Mouse (Mus musculus): ENCODE data around the gene Slc25a21. TPM values are rescaled to one million over a fixed set of nuclear protein-coding genes. Genes with fewer than 3 reads are reported as not detected.

Slc25a21 gene
- polyA plus RNA-seq, 1 experiment from 2014 or later, result 0.25 TPM

DNA sequence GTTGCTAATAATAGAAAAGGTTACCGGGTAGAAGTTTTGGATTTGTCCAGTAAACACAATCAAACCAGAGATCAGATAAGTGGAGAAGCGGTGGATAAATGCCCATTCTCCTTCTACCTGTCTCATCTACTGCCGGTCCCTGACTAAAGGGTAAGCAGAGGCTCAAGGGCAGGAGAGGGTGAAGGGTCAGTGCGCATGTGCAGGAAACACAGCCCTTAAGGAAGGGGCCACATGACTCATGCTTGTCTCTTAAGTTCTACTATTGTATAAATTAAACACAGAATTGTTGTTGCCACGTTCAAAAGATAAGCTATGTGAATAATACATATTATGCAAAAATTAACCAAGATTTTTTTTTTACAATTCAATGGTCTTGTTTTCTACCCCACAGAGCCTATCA, 98.9 kb downstream of the Slc25a21 start:
- no peaks in the 10 kb centered on the region for H3K27me3 ChIP-seq (replicated peaks)
- no peak overlapping the region for H3K4me3 ChIP-seq
- no peak for ATAC-seq (ENCODE audit: low FRiP score, low read depth)
- H3K9ac ChIP-seq, result no peak overlapping the region
- H3K4me1 ChIP-seq, result no peaks in the 10 kb centered on the region
- WGBS, result 95% methylated on average over 5 of the region's 5 CpGs
- H3K4me2 ChIP-seq (replicated peaks), result no peak overlapping the region
- H3K36me3 ChIP-seq, result no peaks in the 10 kb centered on the region
- no peaks in the 10 kb centered on the region for H3K9me3 ChIP-seq
- H3K27ac ChIP-seq, result no peak overlapping the region

DNA sequence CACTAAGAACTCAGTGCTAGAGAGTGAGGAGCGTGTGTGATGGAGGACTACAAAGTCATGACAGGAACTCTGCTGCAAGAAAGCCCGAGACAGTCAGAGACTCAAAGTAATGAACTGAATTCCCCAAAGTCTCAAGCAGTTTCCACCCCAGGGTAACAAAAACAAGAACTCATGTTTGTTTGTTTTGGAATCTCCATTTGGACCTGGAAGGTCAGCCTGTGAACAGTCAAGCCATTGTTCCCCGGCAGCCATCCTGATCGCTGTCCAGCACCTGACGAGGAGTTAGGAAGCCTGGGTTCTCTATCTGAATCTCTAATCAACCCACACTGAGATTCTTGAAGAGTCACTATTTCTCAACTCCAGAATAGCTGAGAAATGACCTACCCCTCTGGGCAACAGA, 104.2 kb downstream of the Slc25a21 start:
- Histone ChIP-seq H3K4me1 (no peaks in the 10 kb centered on the region), H3K36me3 (no peaks in the 10 kb centered on the region), H3K4me3 (no peak overlapping the region), H3K27me3 (replicated peaks) (no peaks in the 10 kb centered on the region), H3K4me2 (replicated peaks) (no peak overlapping the region), H3K9ac (no peak overlapping the region), H3K9me3 (no peaks in the 10 kb centered on the region), H3K27ac (no peak overlapping the region)
- WGBS, result 62% methylated on average over 5 of the region's 5 CpGs
- no peak for ATAC-seq (ENCODE audit: low FRiP score, low read depth)

DNA sequence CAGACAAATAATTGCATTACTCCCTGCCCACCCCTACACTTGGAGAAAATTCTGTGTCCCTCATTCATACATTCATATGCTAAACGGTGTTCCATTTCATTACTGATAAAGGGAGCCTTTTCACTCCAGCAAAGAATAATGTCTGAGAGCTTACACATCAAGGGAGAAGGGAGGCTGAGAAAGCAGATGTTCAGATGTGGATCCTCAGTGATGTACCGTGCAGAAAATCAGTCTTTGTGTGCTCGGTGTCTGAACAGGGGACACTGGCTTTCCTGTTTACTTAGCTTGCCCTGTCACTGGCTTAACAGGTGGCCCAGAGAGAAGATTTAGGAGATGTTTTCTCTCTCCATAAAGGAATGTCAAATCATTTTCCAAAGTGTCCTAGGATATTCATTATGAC, 112.8 kb downstream of the Slc25a21 start:
- Histone ChIP-seq H3K27me3 (replicated peaks) (no peaks in the 10 kb centered on the region), H3K4me3 (no peak overlapping the region), H3K4me2 (replicated peaks) (no peak overlapping the region), H3K9ac (no peak overlapping the region), H3K4me1 (peaks cover 6% of the 10 kb centered on the region; the same call in 1 of the 2 replicates), H3K36me3 (no peaks in the 10 kb centered on the region), H3K9me3 (no peaks in the 10 kb centered on the region), H3K27ac (no peak overlapping the region)
- 4% methylated on average over 3 of the region's 3 CpGs for WGBS
- ATAC-seq (ENCODE audit: low FRiP score, low read depth), result peak; percentile 63; the same call in 1 of the 2 replicates

DNA sequence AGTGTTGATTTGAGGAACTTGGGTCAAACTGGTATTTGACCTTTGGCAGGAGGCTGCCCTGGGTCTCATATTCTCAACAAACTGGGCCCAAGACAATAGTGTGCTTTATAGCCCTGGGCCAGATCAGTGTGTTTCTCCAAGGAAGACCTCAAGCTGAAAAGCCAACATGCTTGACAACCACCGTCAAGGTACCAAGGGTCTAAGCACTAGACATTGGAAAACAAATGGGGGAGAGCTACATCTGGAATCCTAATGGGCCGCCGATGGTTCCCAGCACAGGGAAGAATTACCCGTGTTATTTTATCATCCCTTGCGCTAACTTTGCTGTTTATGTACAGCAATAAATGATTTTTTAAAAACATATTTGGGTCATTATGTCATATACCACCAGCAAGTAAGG, 113.7 kb downstream of the Slc25a21 start:
- Histone ChIP-seq H3K36me3 (no peaks in the 10 kb centered on the region), H3K4me3 (no peak overlapping the region), H3K9ac (no peak overlapping the region), H3K27me3 (replicated peaks) (no peaks in the 10 kb centered on the region), H3K9me3 (no peaks in the 10 kb centered on the region), H3K27ac (no peak overlapping the region), H3K4me1 (peaks cover 6% of the 10 kb centered on the region; the same call in 1 of the 2 replicates), H3K4me2 (replicated peaks) (no peak overlapping the region)
- ATAC-seq (ENCODE audit: low FRiP score, low read depth), result no peak
- WGBS, result 61% methylated on average over 5 of the region's 5 CpGs

DNA sequence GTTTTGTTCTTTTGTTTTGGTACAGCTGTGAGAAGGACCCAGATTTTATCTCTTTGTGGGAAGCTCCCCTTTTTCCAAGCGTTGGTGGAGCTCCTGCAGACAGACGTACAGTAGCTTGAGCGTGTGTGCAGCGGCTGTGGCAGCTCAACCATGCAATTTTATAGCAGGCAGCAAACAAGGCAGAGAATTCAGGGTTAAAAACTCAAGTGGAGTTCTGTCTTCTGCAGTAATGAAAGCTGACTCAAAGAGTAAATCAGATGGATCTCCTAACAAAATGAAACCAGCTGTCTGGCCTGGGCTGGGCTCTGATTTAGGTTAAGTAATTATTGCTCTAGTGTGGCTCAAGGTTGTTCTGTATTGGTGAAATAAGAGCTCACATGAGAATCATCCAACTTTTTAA, 120.7 kb downstream of the Slc25a21 start:
- no peaks in the 10 kb centered on the region for H3K36me3 ChIP-seq
- H3K27me3 ChIP-seq (replicated peaks), result no peaks in the 10 kb centered on the region
- no peaks in the 10 kb centered on the region for H3K9me3 ChIP-seq
- WGBS, result 42% methylated on average over 4 of the region's 4 CpGs
- no peak overlapping the region for H3K9ac ChIP-seq
- no peak overlapping the region for H3K4me2 ChIP-seq (replicated peaks)
- no peak overlapping the region for H3K4me3 ChIP-seq
- H3K4me1 ChIP-seq, result peaks cover 4% of the 10 kb centered on the region; the same call in 1 of the 2 replicates
- no peak overlapping the region for H3K27ac ChIP-seq
- no peak for ATAC-seq (ENCODE audit: low FRiP score, low read depth)

DNA sequence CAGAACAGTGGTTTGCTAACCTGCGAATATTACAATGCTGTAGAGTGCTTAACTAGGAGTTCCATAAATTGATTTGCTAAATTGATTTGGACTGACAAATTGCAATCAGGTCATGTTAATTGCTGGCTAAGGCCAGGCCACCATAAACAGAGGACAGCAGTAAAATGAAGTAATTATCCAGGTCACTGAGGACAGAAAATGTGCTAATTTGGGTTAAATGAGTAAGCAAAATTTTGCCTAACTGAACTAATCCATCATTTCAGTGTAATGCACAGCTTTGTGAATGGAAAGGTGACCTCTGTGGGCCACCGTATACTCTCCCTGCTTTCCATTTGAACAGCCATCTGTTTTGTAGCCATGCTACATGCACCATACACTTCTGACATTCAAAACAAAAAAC, 124.7 kb downstream of the Slc25a21 start:
- peaks cover 14% of the 10 kb centered on the region; the same call in 1 of the 2 replicates for H3K4me1 ChIP-seq
- no peak overlapping the region for H3K27ac ChIP-seq
- ATAC-seq (ENCODE audit: low FRiP score, low read depth), result no peak
- 69% methylated on average over 2 of the region's 2 CpGs for WGBS
- no peak overlapping the region for H3K9ac ChIP-seq
- no peaks in the 10 kb centered on the region for H3K36me3 ChIP-seq
- no peak overlapping the region for H3K4me2 ChIP-seq (replicated peaks)
- H3K27me3 ChIP-seq (replicated peaks), result no peaks in the 10 kb centered on the region
- no peak overlapping the region for H3K4me3 ChIP-seq
- H3K9me3 ChIP-seq, result no peaks in the 10 kb centered on the region

DNA sequence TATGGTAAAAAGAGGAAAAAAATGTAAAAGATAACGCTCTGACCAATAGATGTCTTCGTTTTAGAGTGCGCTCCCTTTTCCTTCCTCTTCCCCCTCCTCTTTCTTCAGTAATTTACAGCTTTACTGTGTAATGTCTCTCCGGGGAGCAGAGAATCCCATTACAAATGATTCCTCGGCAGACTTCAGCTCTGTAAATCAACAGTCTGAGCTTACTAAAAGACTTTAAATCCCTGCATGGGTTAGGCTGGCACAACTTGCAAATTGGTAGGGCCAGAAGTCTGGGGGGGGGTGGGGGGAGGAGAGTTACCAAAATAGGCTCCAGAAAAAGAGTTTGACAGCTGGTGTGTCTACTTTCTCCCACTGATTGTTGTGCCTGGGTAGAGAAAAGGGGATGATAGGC, 128.7 kb downstream of the Slc25a21 start:
- H3K9me3 ChIP-seq, result no peaks in the 10 kb centered on the region
- 12% methylated on average over 5 of the region's 5 CpGs for WGBS
- ATAC-seq (ENCODE audit: low FRiP score, low read depth), result peak; percentile 82
- H3K36me3 ChIP-seq, result no peaks in the 10 kb centered on the region
- H3K4me3 ChIP-seq, result no peak overlapping the region
- H3K4me2 ChIP-seq (replicated peaks), result no peak overlapping the region
- H3K27me3 ChIP-seq (replicated peaks), result no peaks in the 10 kb centered on the region
- H3K4me1 ChIP-seq, result peaks cover 10% of the 10 kb centered on the region; the same call in 1 of the 2 replicates
- no peak overlapping the region for H3K9ac ChIP-seq
- no peak overlapping the region for H3K27ac ChIP-seq

DNA sequence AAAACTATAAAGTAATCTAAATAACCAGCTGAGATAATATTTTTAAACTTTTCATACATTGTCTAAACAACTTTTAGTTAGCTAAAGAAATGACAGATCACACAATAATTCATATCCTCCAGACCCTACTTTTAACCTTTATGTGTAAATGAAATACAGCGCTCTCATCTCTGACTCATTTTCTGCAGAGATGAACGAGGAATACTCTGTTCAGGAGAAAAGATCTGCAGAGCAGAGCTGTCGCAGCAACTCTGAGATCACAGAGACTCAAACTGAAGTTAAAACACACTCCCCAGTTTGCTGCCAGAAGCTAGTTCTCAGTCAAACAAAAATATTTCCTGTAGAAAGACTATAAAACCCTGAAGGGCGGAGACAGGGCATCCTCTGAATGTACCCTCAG, 177.5 kb downstream of the Slc25a21 start:
- no peak for ATAC-seq (ENCODE audit: low FRiP score, low read depth)
- Histone ChIP-seq H3K9me3 (no peaks in the 10 kb centered on the region), H3K4me3 (no peak overlapping the region), H3K27ac (no peak overlapping the region), H3K4me2 (replicated peaks) (no peak overlapping the region), H3K4me1 (no peaks in the 10 kb centered on the region), H3K9ac (no peak overlapping the region), H3K36me3 (no peaks in the 10 kb centered on the region), H3K27me3 (replicated peaks) (no peaks in the 10 kb centered on the region)
- WGBS, result 80% methylated on average over 4 of the region's 4 CpGs

DNA sequence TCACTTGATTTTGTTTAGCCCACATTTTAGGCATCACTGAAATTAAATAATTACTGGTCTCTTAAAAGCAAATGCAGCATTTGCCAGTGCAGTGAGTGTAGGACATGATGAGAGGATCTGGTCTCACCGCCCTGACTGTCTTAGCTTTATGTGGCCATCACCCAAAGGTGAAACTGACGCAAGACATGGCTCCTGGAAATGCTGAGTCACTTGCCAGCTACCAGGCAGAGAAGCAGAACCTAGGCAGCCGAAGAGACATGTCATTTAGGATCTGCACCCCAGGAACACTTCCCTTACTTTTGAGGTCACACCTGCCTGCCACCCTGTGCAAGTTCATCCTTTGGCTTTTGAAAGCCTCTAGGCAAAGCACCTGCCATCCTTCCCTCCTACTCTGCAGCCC, 180.4 kb downstream of the Slc25a21 start:
- no peak overlapping the region for H3K4me3 ChIP-seq
- WGBS, result 88% methylated on average over 3 of the region's 3 CpGs
- ATAC-seq (ENCODE audit: low FRiP score, low read depth), result no peak

DNA sequence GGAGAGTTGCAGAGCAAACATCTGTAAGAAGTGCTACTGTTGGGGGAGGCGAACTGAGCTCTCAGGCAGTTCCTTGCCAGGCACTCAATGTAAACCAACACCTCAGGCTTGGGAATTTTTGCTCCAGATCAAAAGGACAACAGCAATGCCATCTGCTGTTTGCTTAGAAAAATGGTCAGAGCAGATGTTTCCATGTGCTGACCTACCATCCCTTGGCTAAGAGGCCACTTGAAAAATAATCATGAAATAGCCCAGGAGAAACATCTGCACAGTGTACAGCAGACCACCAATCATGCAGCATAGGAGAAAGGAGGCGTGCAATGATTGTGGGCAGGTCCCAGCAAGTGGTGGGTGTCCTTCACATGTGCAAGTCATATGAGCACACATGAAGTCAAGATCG, 180.9 kb downstream of the Slc25a21 start:
- H3K36me3 ChIP-seq, result no peaks in the 10 kb centered on the region
- H3K27ac ChIP-seq, result no peak overlapping the region
- H3K4me3 ChIP-seq, result no peak overlapping the region
- no peaks in the 10 kb centered on the region for H3K9me3 ChIP-seq
- no peak overlapping the region for H3K4me2 ChIP-seq (replicated peaks)
- H3K27me3 ChIP-seq (replicated peaks), result no peaks in the 10 kb centered on the region
- ATAC-seq (ENCODE audit: low FRiP score, low read depth), result no peak
- H3K4me1 ChIP-seq, result no peaks in the 10 kb centered on the region
- H3K9ac ChIP-seq, result no peak overlapping the region
- 76% methylated on average over 3 of the region's 3 CpGs for WGBS

More for the DNA sequence above, 180.4 kb downstream of the Slc25a21 start:
- H3K9ac ChIP-seq, result no peak overlapping the region
- H3K27me3 ChIP-seq (replicated peaks), result no peaks in the 10 kb centered on the region
- no peak overlapping the region for H3K4me2 ChIP-seq (replicated peaks)
- no peak overlapping the region for H3K27ac ChIP-seq
- H3K9me3 ChIP-seq, result no peaks in the 10 kb centered on the region
- no peaks in the 10 kb centered on the region for H3K36me3 ChIP-seq
- H3K4me1 ChIP-seq, result no peaks in the 10 kb centered on the region

DNA sequence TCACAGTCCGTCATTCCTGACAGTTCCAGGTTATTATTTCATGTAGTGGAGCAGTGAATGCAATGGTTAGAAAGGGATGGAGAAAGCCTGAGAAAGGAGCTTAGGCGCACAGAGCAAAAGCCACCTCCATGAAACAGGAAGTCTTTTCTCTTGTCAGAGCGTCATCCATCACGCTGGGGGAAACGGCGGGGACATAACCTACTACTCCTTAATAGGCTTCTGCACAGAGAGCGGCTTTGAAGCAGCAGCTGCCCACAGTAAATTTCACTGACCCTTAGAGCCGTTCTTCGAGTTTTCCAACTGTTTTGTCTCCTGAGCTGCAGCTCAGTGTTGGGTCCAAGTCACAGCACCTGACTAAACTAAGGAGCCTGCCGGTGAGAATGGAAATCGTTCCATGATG, 188.3 kb downstream of the Slc25a21 start:
- H3K27me3 ChIP-seq (replicated peaks), result no peaks in the 10 kb centered on the region
- ATAC-seq (ENCODE audit: low FRiP score, low read depth), result peak; percentile 41; the same call in 1 of the 2 replicates
- H3K4me2 ChIP-seq (replicated peaks), result peak overlapping the region; percentile 37

DNA sequence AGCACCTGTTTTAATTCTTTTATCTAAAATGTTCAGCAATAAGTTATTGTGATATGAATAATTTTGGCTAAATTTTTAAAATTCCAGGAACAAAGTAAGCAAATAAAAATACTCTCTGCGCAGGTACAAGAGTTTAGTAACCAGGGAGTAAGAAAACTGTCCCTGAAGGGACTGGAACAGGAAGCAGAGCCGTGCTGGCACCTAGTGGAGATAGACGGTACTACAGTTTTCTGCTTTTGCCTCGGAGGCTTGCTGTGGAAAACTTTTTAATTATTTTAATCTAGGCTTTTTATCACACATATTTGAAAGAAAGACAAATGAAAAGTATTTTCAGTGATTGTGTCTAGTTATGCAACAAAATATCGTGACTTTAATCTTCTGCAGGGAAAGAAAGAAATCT, 211.2 kb downstream of the Slc25a21 start:
- Histone ChIP-seq H3K4me2 (replicated peaks) (no peak overlapping the region), H3K4me3 (no peak overlapping the region), H3K9me3 (no peaks in the 10 kb centered on the region), H3K4me1 (no peaks in the 10 kb centered on the region), H3K36me3 (no peaks in the 10 kb centered on the region), H3K27ac (no peak overlapping the region), H3K27me3 (replicated peaks) (no peaks in the 10 kb centered on the region), H3K9ac (no peak overlapping the region)
- 9% methylated on average over 5 of the region's 5 CpGs for WGBS
- ATAC-seq (ENCODE audit: low FRiP score, low read depth), result no peak

More for the DNA sequence above, 188.3 kb downstream of the Slc25a21 start:
- Histone ChIP-seq H3K9ac (no peak overlapping the region), H3K4me3 (no peak overlapping the region), H3K4me1 (peaks cover 4% of the 10 kb centered on the region; the same call in 1 of the 2 replicates), H3K27ac (no peak overlapping the region), H3K9me3 (no peaks in the 10 kb centered on the region), H3K36me3 (no peaks in the 10 kb centered on the region)
- 11% methylated on average over 11 of the region's 11 CpGs for whole genome bisulfite sequencing

DNA sequence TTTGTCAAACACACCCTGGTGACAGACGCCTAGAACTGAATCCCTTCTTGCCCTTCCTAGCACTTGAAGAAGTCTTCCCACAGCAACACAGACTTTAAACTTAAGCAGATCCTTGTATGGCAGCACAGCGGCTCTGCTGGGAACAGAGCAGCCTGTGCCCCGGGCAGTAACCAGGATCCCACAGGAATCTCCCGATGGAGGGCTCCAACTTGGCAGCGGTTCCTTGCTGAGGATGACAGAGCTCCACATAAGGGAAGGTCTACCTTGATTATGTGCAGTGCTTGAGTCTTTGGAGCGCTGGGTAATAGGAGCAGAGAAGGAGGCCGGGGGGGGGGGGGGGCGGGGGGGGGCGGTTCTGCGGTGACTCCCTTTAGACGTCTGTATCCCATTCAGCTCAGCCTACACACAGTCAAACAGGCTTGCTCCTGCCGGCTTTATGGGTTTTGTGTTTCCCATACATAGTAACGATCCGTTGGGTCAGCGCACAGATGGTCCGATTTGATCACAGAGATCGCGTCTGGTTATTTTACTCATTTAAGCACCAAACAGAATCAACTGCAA, 215.1 kb downstream of the Slc25a21 start:
- ATAC-seq (ENCODE audit: low FRiP score, low read depth), result no peak
- no peak overlapping the region for H3K27ac ChIP-seq
- WGBS, result 75% methylated on average over 16 of the region's 18 CpGs
- no peak overlapping the region for H3K4me3 ChIP-seq
- no peaks in the 10 kb centered on the region for H3K36me3 ChIP-seq
- no peaks in the 10 kb centered on the region for H3K4me1 ChIP-seq
- no peaks in the 10 kb centered on the region for H3K9me3 ChIP-seq
- H3K27me3 ChIP-seq (replicated peaks), result no peaks in the 10 kb centered on the region
- no peak overlapping the region for H3K4me2 ChIP-seq (replicated peaks)
- H3K9ac ChIP-seq, result no peak overlapping the region
